Mouse (Mus musculus) embryonic facial prominence, embryonic 12.5 days (tissue): ENCODE data around the gene Rnf115. TPM values are rescaled to one million over a fixed set of nuclear protein-coding genes. Genes with fewer than 3 reads are reported as not detected.

ENCODE experiments used
- ATAC-seq: fragments of 200-750 bp; cut with Nextera tagmentation; 2 replicates; pipeline ENCODE4 v1.8.0; 2017; ENCODE audit not compliant: insufficient number of reproducible peaks, insufficient read depth, low FRiP score, low TSS enrichment
- H3K27ac ChIP-seq: fragments of 300-500 bp; sonication (generic); 2 replicates; pipeline ENCODE4 v1.5.1; 2016; ENCODE audit warnings: mild to moderate bottlenecking
- H3K27me3 ChIP-seq: fragments of 300-500 bp; sonication (generic); 2 replicates; pipeline ENCODE4 v1.6.1; 2016; ENCODE audit warnings: mild to moderate bottlenecking, moderate library complexity
- H3K36me3 ChIP-seq: fragments of 300-500 bp; sonication (generic); 2 replicates; pipeline ENCODE4 v1.6.1; 2016; ENCODE audit warnings: mild to moderate bottlenecking
- H3K4me1 ChIP-seq: fragments of 300-500 bp; sonication (generic); 2 replicates; pipeline ENCODE4 v1.6.1; 2016
- H3K4me2 ChIP-seq: fragments of 300-500 bp; sonication (generic); replicated peaks from 2 replicates; pipeline ENCODE4 v1.6.1; 2016; ENCODE audit warnings: mild to moderate bottlenecking, moderate library complexity
- H3K4me3 ChIP-seq: fragments of 300-500 bp; sonication (generic); 2 replicates; pipeline ENCODE4 v1.5.1; 2016; ENCODE audit warnings: mild to moderate bottlenecking
- H3K9ac ChIP-seq: fragments of 300-500 bp; sonication (generic); 2 replicates; pipeline ENCODE4 v1.6.1; 2016; ENCODE audit warnings: mild to moderate bottlenecking, moderate library complexity
- H3K9me3 ChIP-seq: fragments of 300-500 bp; sonication (generic); 2 replicates; pipeline ENCODE4 v1.6.1; 2016; ENCODE audit warnings: mild to moderate bottlenecking, moderate library complexity
- WGBS: fragments of 180-500 bp; shearing (Covaris S2); methylation state at CpG from one replicate; pipeline ENCODE4 v1.1.7; 2016; 5-methylcytosine and 5-hydroxymethylcytosine counted together
- polyA plus RNA-seq: library from polyadenylated mRNA; unstranded; fragments of >200 nt; fragmentation: Nextera tagmentation; extraction: Ambion mirVana; gene quantifications from 2 replicates; pipeline ENCODE4 v1.2.1, GENCODE M21; 2016

Gene Rnf115
- polyA plus RNA-seq, 1 experiment from 2014 or later = 70.3 TPM

- no peaks in the 10 kb centered on the region for H3K27me3 ChIP-seq
- H3K9ac ChIP-seq = no peak overlapping the region
- H3K27ac ChIP-seq = no peak overlapping the region
- WGBS = 66% methylated on average over 3 of the region's 3 CpGs
- no peaks in the 10 kb centered on the region for H3K36me3 ChIP-seq
- H3K4me1 ChIP-seq = no peaks in the 10 kb centered on the region
- H3K4me3 ChIP-seq = no peak overlapping the region
- no peak overlapping the region for H3K4me2 ChIP-seq
- no peak for ATAC-seq
- no peaks in the 10 kb centered on the region for H3K9me3 ChIP-seq
These were observed 96.2 kb downstream of the Rnf115 start for GRCm38 (mm10) chr3:96823701-96824100.

GRCm38 (mm10) chr3:96824614-96825013, 97.2 kb downstream of the Rnf115 start:
- Histone ChIP-seq H3K27ac (no peak overlapping the region), H3K4me1 (no peaks in the 10 kb centered on the region), H3K27me3 (no peaks in the 10 kb centered on the region), H3K36me3 (no peaks in the 10 kb centered on the region), H3K9ac (no peak overlapping the region), H3K4me2 (no peak overlapping the region), H3K9me3 (no peaks in the 10 kb centered on the region), H3K4me3 (no peak overlapping the region)
- 82% methylated on average over 12 of the region's 12 CpGs for WGBS
- ATAC-seq = no peak

DNA sequence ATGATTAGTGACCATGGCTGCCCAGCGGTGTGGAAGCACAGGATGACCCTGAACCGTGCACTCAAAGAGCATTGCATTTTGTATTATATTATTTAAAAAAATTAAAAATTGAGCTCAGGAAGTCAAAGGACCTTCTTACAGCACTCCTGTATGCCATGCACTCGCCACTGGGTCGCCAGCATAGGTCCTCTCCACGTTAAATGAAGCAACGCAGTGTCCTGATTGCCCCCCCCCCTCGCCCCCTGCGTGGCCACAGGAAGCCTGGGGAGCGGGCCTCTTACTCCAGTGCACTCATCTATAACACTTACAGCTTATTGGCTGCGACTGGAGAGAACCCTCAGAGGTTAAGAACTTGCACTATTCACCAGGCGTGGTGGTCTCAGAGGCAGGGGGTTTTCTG, 97.8 kb downstream of the Rnf115 start:
- WGBS = 46% methylated on average over 11 of the region's 11 CpGs
- Histone ChIP-seq H3K9ac (no peak overlapping the region), H3K9me3 (no peaks in the 10 kb centered on the region), H3K4me1 (no peaks in the 10 kb centered on the region), H3K36me3 (no peaks in the 10 kb centered on the region), H3K4me2 (no peak overlapping the region), H3K4me3 (no peak overlapping the region), H3K27ac (no peak overlapping the region), H3K27me3 (no peaks in the 10 kb centered on the region)
- no peak for ATAC-seq

DNA sequence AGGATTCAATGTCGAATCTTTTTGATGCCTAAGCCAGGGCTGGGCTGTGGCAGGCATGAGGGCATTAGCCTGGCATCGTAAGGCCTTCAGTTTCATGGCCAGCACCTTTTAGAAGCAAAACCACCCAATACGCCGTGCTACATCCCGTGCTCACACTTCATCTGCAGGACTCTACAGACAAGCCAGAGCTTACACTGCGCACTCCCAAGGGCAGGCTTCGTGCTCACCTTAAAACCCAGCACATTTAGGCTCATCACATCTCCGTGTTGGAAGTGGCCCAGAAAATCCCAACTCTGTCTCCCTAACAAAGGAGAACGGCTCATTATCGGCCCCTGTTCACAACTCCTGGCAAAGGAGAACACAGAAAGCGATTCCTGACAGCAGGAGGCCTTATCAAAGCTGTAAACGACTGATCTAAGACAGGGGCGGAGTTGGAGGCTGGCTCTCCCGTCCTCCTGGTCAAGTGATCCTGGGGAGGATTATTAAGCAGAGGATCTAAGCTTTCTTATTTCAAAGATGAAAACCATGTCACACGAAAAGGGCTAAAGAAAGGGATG, 100.9 kb downstream of the Rnf115 start:
- no peak overlapping the region for H3K4me3 ChIP-seq
- no peak overlapping the region for H3K27ac ChIP-seq
- 51% methylated on average over 15 of the region's 15 CpGs for WGBS
- no peaks in the 10 kb centered on the region for H3K4me1 ChIP-seq
- no peak overlapping the region for H3K9ac ChIP-seq
- H3K9me3 ChIP-seq = no peaks in the 10 kb centered on the region
- no peak overlapping the region for H3K4me2 ChIP-seq
- no peak for ATAC-seq
- no peaks in the 10 kb centered on the region for H3K36me3 ChIP-seq
- no peaks in the 10 kb centered on the region for H3K27me3 ChIP-seq

DNA sequence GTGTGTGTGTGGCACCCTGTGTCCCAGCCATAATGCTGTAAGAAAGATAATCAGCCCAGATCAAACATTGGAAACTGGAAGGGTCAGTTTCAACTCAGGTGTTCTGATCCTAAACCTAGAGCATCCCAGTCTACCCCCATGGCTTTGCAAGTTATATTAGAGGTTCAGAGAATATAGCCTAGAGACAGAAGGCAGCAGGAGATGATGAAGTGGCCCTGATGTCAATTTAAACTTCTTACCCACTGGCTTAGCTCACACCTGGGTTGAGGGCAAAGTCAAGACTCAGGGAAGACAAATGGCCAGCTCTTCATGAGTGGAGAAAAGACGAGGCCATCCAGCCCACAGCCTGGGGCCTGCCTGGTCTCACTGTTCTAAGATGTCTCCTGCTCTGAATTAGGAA, 101.5 kb downstream of the Rnf115 start, which contains the start of the genes Pdzk1 and Cd160:
Gene Pdzk1, plus strand, starts transcription at position 301 of the 400 bp plus-strand sequence.
Gene Cd160, minus strand, starts transcription at position 368 of the 400 bp plus-strand sequence.
- H3K4me2 ChIP-seq = no peak within 1 kb of the TSS
- no peak within 1 kb of the TSS for H3K9ac ChIP-seq
- ATAC-seq = no peak
- WGBS = 86% methylated on average over 1 of the region's 1 CpGs
- no peak within 1 kb of the TSS for H3K4me3 ChIP-seq
- H3K36me3 ChIP-seq = no peaks in the 10 kb centered on the region
- no peaks in the 10 kb centered on the region for H3K4me1 ChIP-seq
- no peaks in the 10 kb centered on the region for H3K9me3 ChIP-seq
- H3K27me3 ChIP-seq = no peaks in the 10 kb centered on the region
- H3K27ac ChIP-seq = no peak within 1 kb of the TSS

DNA sequence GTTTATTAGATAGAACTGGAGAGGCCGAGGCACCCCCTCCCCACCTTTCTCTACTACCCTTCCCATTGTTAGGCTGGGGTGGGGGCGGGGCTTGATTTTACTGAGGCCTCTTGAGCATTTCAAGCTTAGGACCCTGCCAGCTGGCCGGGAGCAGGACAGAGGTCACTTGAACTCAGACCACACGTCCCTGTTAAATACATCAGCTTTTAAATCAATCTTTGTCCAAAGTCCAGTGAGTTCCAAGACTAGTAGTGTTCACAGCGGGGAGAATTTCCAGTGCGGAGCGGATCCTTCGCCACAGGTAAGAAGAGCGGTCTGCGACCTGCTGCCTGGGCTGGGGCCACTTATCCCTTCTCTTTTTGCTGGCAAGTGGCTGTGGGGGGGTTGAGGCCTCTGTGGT, 102.4 kb downstream of the Rnf115 start:
- no peaks in the 10 kb centered on the region for H3K36me3 ChIP-seq
- H3K27me3 ChIP-seq = no peaks in the 10 kb centered on the region
- WGBS = 81% methylated on average over 10 of the region's 10 CpGs
- H3K4me3 ChIP-seq = no peak overlapping the region
- no peak overlapping the region for H3K4me2 ChIP-seq
- no peak for ATAC-seq
- no peak overlapping the region for H3K9ac ChIP-seq
- no peaks in the 10 kb centered on the region for H3K9me3 ChIP-seq
- H3K4me1 ChIP-seq = no peaks in the 10 kb centered on the region
- no peak overlapping the region for H3K27ac ChIP-seq

GRCm38 (mm10) chr3:96832930-96833329, 105.5 kb downstream of the Rnf115 start:
- H3K4me2 ChIP-seq = no peak overlapping the region
- H3K9ac ChIP-seq = no peak overlapping the region
- H3K4me3 ChIP-seq = no peak overlapping the region
- no peaks in the 10 kb centered on the region for H3K4me1 ChIP-seq
- H3K27me3 ChIP-seq = no peaks in the 10 kb centered on the region
- ATAC-seq = no peak
- H3K27ac ChIP-seq = no peak overlapping the region
- WGBS = 36% methylated on average over 5 of the region's 5 CpGs
- H3K36me3 ChIP-seq = no peaks in the 10 kb centered on the region
- H3K9me3 ChIP-seq = no peaks in the 10 kb centered on the region

GRCm38 (mm10) chr3:96834587-96835348, 107.3 kb downstream of the Rnf115 start:
- H3K36me3 ChIP-seq = no peaks in the 10 kb centered on the region
- no peaks in the 10 kb centered on the region for H3K4me1 ChIP-seq
- no peak overlapping the region for H3K27ac ChIP-seq
- H3K9ac ChIP-seq = no peak overlapping the region
- H3K9me3 ChIP-seq = no peaks in the 10 kb centered on the region
- H3K4me3 ChIP-seq = no peak overlapping the region
- no peak for ATAC-seq
- 85% methylated on average over 7 of the region's 7 CpGs for WGBS
- no peaks in the 10 kb centered on the region for H3K27me3 ChIP-seq
- H3K4me2 ChIP-seq = no peak overlapping the region

- H3K27ac ChIP-seq = no peak overlapping the region
- WGBS = 74% methylated on average over 2 of the region's 2 CpGs
- no peak for ATAC-seq
These were observed 109.0 kb downstream of the Rnf115 start for GRCm38 (mm10) chr3:96836414-96836813.

GRCm38 (mm10) chr3:96838996-96839645, 111.7 kb downstream of the Rnf115 start:
- no peaks in the 10 kb centered on the region for H3K9me3 ChIP-seq
- H3K27me3 ChIP-seq = no peaks in the 10 kb centered on the region
- no peak overlapping the region for H3K27ac ChIP-seq
- no peak overlapping the region for H3K9ac ChIP-seq
- no peaks in the 10 kb centered on the region for H3K36me3 ChIP-seq
- no peaks in the 10 kb centered on the region for H3K4me1 ChIP-seq
- no peak for ATAC-seq
- no peak overlapping the region for H3K4me3 ChIP-seq
- H3K4me2 ChIP-seq = no peak overlapping the region
- 78% methylated on average over 7 of the region's 7 CpGs for WGBS

More at GRCm38 (mm10) chr3:96836414-96836813, 109.0 kb downstream of the Rnf115 start:
- no peak overlapping the region for H3K9ac ChIP-seq
- no peak overlapping the region for H3K4me2 ChIP-seq
- no peaks in the 10 kb centered on the region for H3K4me1 ChIP-seq
- H3K4me3 ChIP-seq = no peak overlapping the region
- no peaks in the 10 kb centered on the region for H3K36me3 ChIP-seq
- no peaks in the 10 kb centered on the region for H3K9me3 ChIP-seq
- no peaks in the 10 kb centered on the region for H3K27me3 ChIP-seq
